Mouse (Mus musculus) limb, embryonic 11.5 days (tissue): ENCODE results near the gene Ang2. TPM values are rescaled to one million over a fixed set of nuclear protein-coding genes. Genes with fewer than 3 reads are reported as not detected.
"Not testable (repeated sequence)": the region's sequence is repeated elsewhere in the genome, so short reads cannot be mapped to it uniquely, and the experiment has no call there.

Experiments used
- ATAC-seq: fragments of 200-750 bp; cut with Nextera tagmentation; 2 replicates; pipeline ENCODE4 v1.8.0; 2017; ENCODE audit warnings: low read depth; ENCODE audit not compliant: insufficient number of reproducible peaks, low FRiP score, low TSS enrichment
- DNase-seq: peaks from one replicate; pipeline ENCODE4 v3.0.0-alpha.2; 2015; ENCODE audit warnings: low spot score
- H3K27ac ChIP-seq: fragments of 300-500 bp; sonication (generic); replicated peaks from 2 replicates; pipeline ENCODE4 v1.5.1; 2014; ENCODE audit warnings: low read depth, mild to moderate bottlenecking, low read length
- H3K27me3 ChIP-seq: fragments of 300-500 bp; sonication (generic); 2 replicates; pipeline ENCODE4 v1.6.1; 2014; ENCODE audit warnings: mild to moderate bottlenecking, low read length, mixed read lengths; ENCODE audit not compliant: control insufficient read depth, insufficient read depth
- H3K36me3 ChIP-seq: fragments of 300-500 bp; sonication (generic); 2 replicates; pipeline ENCODE4 v1.6.1; 2014; ENCODE audit warnings: mild to moderate bottlenecking, low read length, moderate library complexity, mixed read lengths; ENCODE audit not compliant: control insufficient read depth, insufficient read depth
- H3K4me1 ChIP-seq: fragments of 300-500 bp; sonication (generic); 2 replicates; pipeline ENCODE4 v1.6.1; 2014; ENCODE audit warnings: low read length, mixed read lengths; ENCODE audit not compliant: control insufficient read depth, insufficient read depth
- H3K4me2 ChIP-seq: fragments of 300-500 bp; sonication (generic); 2 replicates; pipeline ENCODE4 v1.6.1; 2014; ENCODE audit warnings: low read depth, mild to moderate bottlenecking, moderate library complexity; ENCODE audit not compliant: severe bottlenecking
- H3K4me3 ChIP-seq: fragments of 300-500 bp; sonication (generic); 2 replicates; pipeline ENCODE4 v1.5.1; 2014; ENCODE audit warnings: low read depth, low read length
- H3K9ac ChIP-seq: fragments of 300-500 bp; sonication (generic); 2 replicates; pipeline ENCODE4 v1.6.1; 2014; ENCODE audit warnings: mild to moderate bottlenecking, low read length
- H3K9me3 ChIP-seq: fragments of 300-500 bp; sonication (generic); 2 replicates; pipeline ENCODE4 v1.6.1; 2016; ENCODE audit warnings: low read length; ENCODE audit not compliant: control insufficient read depth
- WGBS: fragments of 180-500 bp; shearing (Covaris S2); extraction: QIAGEN DNeasy Blood & Tissue Kit; methylation state at CpG from one replicate; pipeline ENCODE4 v1.1.7; 2014; 5-methylcytosine and 5-hydroxymethylcytosine counted together
- polyA plus RNA-seq: library from polyadenylated mRNA; unstranded; fragments of >200 nt; fragmentation: Nextera tagmentation; extraction: Ambion mirVana; gene quantifications from 2 replicates; pipeline ENCODE4 v1.2.1, GENCODE M21; 2014

Ang2 gene
- polyA plus RNA-seq, 1 experiment from 2014 or later: not detected

DNA sequence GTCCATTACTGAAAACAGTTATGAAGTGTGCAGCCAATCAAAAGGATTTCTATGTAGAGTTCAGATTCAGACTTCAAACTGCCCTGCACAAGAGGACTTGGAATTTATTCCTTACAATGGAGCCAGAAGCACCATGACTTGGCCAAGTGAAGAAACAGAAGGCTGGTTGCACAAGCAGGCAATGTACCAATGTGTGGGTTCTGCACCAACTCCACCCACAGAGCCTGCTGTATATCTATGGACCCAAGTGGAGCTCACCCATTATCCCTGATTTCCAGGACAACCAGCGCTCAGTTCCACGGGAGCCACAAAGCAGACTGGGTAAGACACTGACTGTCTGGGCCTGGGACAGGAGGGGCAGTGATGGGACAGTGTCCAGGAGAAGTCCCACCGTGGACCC is 37.0 kb downstream of the Ang2 start, which contains the start of gene Rnase2b:
Gene Rnase2b (plus strand): TSS at position 285 of the 400 bp plus-strand sequence.
- H3K9ac ChIP-seq, H3K27me3 ChIP-seq, H3K27ac ChIP-seq, H3K9me3 ChIP-seq, H3K4me1 ChIP-seq, H3K4me2 ChIP-seq, H3K36me3 ChIP-seq, ATAC-seq, DNase-seq, H3K4me3 ChIP-seq: not testable (repeated sequence)
- WGBS: 91% methylated on average over 3 of the region's 3 CpGs

DNA sequence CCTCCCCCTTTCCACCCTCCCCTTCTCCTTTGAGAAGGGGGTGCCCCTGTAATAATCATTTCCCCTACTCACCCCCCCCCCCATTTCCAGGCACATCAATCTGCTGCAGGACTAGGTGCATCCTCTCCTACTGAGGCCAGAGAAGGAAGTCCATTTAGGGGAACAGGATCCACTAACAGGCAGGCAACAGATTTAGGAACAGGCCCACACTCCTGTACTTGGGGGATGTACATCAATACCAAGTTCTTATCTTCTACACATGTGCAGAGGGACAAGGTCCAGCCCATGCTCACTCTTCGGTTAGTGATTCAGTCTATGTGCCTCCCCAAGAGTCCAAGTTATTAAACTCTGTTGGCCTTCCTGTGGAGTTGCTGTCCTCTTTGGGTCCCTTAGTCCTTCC is 41.9 kb downstream of the Ang2 start:
- H3K9me3 ChIP-seq: no peaks in the 10 kb centered on the region
- H3K4me1 ChIP-seq: no peaks in the 10 kb centered on the region
- no peak overlapping the region for H3K4me2 ChIP-seq
- DNase-seq (no peak), ATAC-seq (no peak)
- no peaks in the 10 kb centered on the region for H3K36me3 ChIP-seq
- H3K27ac ChIP-seq: no peak overlapping the region
- no peaks in the 10 kb centered on the region for H3K27me3 ChIP-seq
- 89% methylated on average over 1 of the region's 1 CpGs for WGBS
- no peak overlapping the region for H3K9ac ChIP-seq
- no peak overlapping the region for H3K4me3 ChIP-seq

DNA sequence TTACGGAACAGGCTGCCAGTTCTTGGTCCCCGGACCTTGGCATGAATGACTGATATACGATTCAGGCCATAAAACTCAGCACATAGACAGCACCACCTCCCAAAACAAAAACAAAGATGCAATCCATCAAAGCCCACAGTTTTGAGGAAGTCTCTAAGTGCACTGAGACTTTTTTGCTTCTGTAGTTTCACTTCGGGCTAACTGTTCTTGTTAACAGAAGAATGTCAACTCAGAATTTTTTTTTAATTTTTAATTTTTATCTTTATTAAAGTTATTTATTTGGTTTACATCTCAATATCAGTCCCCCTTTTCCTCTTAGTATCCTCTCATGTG is 42.2 kb downstream of the Ang2 start:
- no peaks in the 10 kb centered on the region for H3K36me3 ChIP-seq
- WGBS: 39% methylated on average over 4 of the region's 4 CpGs
- no peaks in the 10 kb centered on the region for H3K9me3 ChIP-seq
- H3K27ac ChIP-seq: no peak overlapping the region
- no peak overlapping the region for H3K4me2 ChIP-seq
- no peak overlapping the region for H3K4me3 ChIP-seq
- no peaks in the 10 kb centered on the region for H3K4me1 ChIP-seq
- H3K27me3 ChIP-seq: no peaks in the 10 kb centered on the region
- H3K9ac ChIP-seq: no peak overlapping the region
- ATAC-seq (no peak), DNase-seq (no peak)

DNA sequence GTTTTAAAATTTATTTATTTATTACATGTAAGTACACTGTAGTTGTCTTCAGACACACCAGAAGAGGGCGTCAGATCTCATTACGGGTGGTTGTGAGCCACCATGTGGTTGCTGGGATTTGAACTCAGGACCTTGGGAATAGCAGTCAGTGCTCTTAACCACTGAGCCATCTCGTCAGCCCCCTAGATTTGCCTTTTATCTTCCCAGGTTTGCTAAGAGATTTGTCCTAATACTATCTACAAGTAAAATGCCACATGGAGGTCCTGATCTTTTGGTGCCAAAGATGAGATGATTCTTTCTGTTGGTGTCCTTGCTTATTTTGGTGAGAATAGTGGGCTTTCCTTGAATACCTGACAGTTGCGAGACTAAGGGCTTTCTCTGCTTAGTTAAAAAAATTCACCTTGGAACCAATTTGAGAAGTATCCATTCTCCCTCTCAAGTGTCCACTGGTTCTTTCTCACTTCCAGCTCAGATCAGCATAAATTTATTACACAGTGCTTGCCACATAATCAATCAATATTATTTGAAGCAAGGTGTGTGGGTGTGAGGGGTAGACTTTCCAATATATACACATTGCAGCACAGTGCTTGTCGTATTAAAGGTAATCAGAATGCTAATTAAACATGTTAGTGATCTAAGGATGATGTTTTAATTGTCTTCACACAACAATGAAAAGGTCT is 42.8 kb downstream of the Ang2 start:
- DNase-seq: no peak

DNA sequence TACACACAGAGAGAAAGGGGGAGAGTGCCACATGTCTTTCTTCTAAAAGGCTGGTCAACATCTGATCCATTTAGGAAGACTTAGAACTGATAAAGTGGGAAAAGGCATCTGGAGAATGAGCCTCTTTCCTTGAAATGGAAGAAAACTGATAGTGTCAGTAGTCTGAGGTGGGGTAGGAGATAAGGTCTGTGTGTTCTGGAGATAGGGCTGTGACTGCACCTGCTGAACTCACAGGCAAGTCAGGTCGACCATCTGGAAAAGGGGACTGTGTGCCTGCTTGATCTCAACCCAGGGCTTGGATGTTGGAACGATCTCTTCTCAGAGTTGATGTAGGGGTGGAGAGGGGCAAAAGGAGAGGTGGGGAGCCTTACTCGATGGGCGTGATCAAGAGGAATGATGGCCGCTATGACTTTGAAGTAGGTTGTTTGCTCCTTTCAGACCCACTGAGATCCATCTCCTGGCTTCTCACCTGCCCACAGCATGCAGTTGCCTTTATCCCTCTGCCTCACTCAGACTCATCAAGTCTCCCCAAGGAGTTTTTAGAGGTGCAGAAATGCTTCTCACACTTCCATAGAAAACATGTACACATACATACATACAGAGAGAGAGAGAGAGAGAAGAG is 46.6 kb downstream of the Ang2 start:
- H3K27ac ChIP-seq: no peak overlapping the region
- no peak for DNase-seq

More for the DNA sequence above, 42.8 kb downstream of the Ang2 start:
- Histone ChIP-seq H3K36me3 (no peaks in the 10 kb centered on the region), H3K9ac (no peak overlapping the region), H3K27me3 (no peaks in the 10 kb centered on the region), H3K4me3 (no peak overlapping the region), H3K4me2 (no peak overlapping the region), H3K4me1 (no peaks in the 10 kb centered on the region), H3K27ac (no peak overlapping the region), H3K9me3 (no peaks in the 10 kb centered on the region)
- 86% methylated on average over 5 of the region's 5 CpGs for WGBS
- ATAC-seq: no peak

DNA sequence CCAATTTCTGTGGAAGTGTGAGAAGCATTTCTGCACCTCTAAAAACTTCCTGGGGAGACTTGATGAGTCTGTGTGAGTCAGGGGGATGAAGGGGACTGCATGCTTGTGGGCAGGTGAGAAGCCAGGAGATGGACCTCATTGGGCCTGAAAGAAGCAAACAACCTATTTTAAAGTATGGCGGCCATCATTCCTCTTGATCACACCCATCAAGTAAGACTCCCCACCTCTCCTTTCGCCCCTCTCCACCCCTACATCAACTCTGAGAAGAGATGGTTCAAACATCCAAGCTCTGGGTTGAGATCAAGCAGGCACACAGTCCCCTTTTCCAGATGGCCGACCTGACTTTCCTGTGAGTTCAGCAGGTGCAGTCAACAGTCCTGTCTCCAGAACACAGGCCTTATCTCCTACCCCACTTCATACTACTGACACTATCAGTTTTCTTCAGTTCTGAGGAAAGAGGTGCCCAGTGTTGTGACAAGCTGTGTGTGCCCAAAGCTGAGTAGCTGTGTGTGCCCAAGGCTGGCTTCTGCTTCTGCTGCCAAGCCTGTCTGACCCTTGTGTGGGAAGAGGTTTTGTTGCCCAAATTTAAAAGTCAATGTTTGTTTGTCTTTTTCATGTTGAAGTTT is 48.6 kb downstream of the Ang2 start:
- Histone ChIP-seq H3K4me2 (no peak overlapping the region), H3K27ac (no peak overlapping the region), H3K4me1 (no peaks in the 10 kb centered on the region), H3K9ac (no peak overlapping the region), H3K27me3 (no peaks in the 10 kb centered on the region), H3K4me3 (no peak overlapping the region), H3K36me3 (no peaks in the 10 kb centered on the region), H3K9me3 (no peaks in the 10 kb centered on the region)
- ATAC-seq (no peak), DNase-seq (no peak)
- 89% methylated on average over 3 of the region's 3 CpGs for WGBS

More for the DNA sequence above, 46.6 kb downstream of the Ang2 start:
- H3K9ac ChIP-seq: no peak overlapping the region
- H3K36me3 ChIP-seq: no peaks in the 10 kb centered on the region
- 65% methylated on average over 5 of the region's 5 CpGs for WGBS
- H3K27me3 ChIP-seq: no peaks in the 10 kb centered on the region
- H3K4me2 ChIP-seq: no peak overlapping the region
- ATAC-seq: no peak
- H3K4me1 ChIP-seq: no peaks in the 10 kb centered on the region
- no peaks in the 10 kb centered on the region for H3K9me3 ChIP-seq
- H3K4me3 ChIP-seq: no peak overlapping the region

DNA sequence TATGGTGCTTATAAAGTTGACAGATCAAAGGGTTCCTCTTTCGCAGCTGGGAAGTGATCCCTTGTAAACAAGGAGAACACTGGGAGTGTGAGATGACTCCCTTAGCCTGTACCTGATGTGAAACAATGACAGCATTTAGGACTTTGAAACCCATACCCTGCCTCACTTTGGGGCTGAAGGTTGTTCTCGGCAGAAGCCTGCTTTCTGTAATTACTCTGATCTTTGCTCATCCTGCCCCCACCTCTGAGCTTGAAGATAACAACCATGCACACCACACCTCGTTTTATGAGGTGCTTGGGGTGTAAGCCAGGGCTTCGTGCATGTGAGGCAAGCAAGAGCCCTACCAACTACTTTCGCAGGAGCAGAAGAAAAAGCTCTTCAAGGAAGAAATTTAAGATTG is 49.8 kb downstream of the Ang2 start:
- no peak for DNase-seq
- no peak for ATAC-seq
- WGBS: 28% methylated on average over 5 of the region's 5 CpGs
- Histone ChIP-seq H3K27ac (no peak overlapping the region), H3K9me3 (no peaks in the 10 kb centered on the region), H3K36me3 (no peaks in the 10 kb centered on the region), H3K4me1 (no peaks in the 10 kb centered on the region), H3K4me2 (no peak overlapping the region), H3K4me3 (no peak overlapping the region), H3K27me3 (no peaks in the 10 kb centered on the region), H3K9ac (no peak overlapping the region)

DNA sequence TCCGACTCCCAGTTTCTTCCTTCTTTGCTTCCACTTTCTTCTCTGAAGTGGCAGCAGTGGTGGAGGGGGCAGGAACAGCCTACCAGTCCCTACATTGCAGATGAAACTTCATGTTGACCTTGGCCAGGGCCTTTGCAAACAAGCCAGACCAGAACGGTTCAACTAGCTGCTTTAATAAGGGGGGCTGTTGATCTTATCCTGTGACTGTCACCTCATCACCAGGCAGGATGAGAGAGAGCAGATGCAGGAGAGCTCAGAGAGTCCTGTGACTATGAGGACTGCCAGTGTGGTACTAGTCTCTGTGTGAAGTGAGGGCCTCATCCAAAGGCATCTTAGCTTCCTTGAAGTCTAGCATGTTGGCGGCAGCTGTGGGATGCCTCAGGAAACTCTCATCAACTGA is 50.9 kb downstream of the Ang2 start:
- DNase-seq (no peak), ATAC-seq (no peak)
- WGBS: 65% methylated on average over 3 of the region's 3 CpGs
- no peak overlapping the region for H3K27ac ChIP-seq
- no peak overlapping the region for H3K9ac ChIP-seq
- H3K4me3 ChIP-seq: no peak overlapping the region
- no peaks in the 10 kb centered on the region for H3K4me1 ChIP-seq
- no peaks in the 10 kb centered on the region for H3K36me3 ChIP-seq
- no peaks in the 10 kb centered on the region for H3K27me3 ChIP-seq
- no peak overlapping the region for H3K4me2 ChIP-seq
- no peaks in the 10 kb centered on the region for H3K9me3 ChIP-seq
